8 mouse cellular contexts compared by ENCODE assay signal in genomic region chr11:106658051-106658880, GRCm38 (mm10). TPM values are rescaled to one million over a fixed set of nuclear protein-coding genes. Genes with fewer than 3 reads are reported as not detected.
DNase-seq lines count a peak whose midpoint lies in the region; ATAC-seq and TF ChIP-seq lines count a peak whose summit lies in the region.

No protein-coding gene starts in this region.

- H3K27me3 ChIP-seq in hindbrain, embryonic 14.5 days (ENCODE audit: control insufficient read depth, insufficient read depth, low read length), result no peaks in the 10 kb centered on the region
- no peaks in the 10 kb centered on the region for H3K27me3 ChIP-seq in small intestine, adult 2 months (ENCODE audit: control insufficient read depth, insufficient read depth, low read length)

- DNase-seq in ZHBTc4 (ENCODE audit: low read depth, low spot score), result peak; percentile 43
- peak; percentile 87 for DNase-seq in cerebellum, adult 9-10 months
- peak; percentile 94 for DNase-seq in gastrocnemius, adult 2 months
- peak; percentile 83 for DNase-seq in hindbrain, embryonic 14.5 days (ENCODE audit: low spot score)
- peak; percentile 70 to 73 for DNase-seq in layer of hippocampus, postnatal 36 days
- peak; percentile 91 for DNase-seq in lung, postnatal 25 days (ENCODE audit: low spot score)

- intact Hi-C loops in gastrocnemius, adult 2 months (cut with DNase I), result loop anchor here (2.0 kb wide), 1 partner anchor 21 kb away; no protein-coding TSS in a partner anchor

- no peak for TF ChIP-seq POLR2A in small intestine, adult 2 months (IDR thresholded peaks at IDR 0.05; ENCODE audit: low read depth, low read length)

- no peak for TF ChIP-seq CTCF in gastrocnemius, adult 2 months (IDR thresholded peaks at IDR 0.05)
- TF ChIP-seq CTCF in small intestine, adult 2 months (IDR thresholded peaks at IDR 0.05; ENCODE audit: extremely low read depth, insufficient read length, insufficient replicate concordance, low read depth, low read length), result no peak

- no peaks in the 10 kb centered on the region for H3K9me3 ChIP-seq in hindbrain, embryonic 14.5 days (ENCODE audit: control insufficient read depth, low read length)

- ATAC-seq in hindbrain, embryonic 14.5 days (ENCODE audit: low FRiP score), result peak; percentile 77; the same call in 1 of the 2 replicates
- no peak for ATAC-seq in erythroblast, adult 5-6 weeks (replicated peaks; ENCODE audit: low FRiP score, poor library complexity, severe bottlenecking)

- peaks cover 27% of the 10 kb centered on the region; the same call in 1 of the 2 replicates for H3K4me1 ChIP-seq in hindbrain, embryonic 14.5 days (replicated peaks; ENCODE audit: control insufficient read depth, insufficient read depth, low read length)
- peaks cover 16% of the 10 kb centered on the region for H3K4me1 ChIP-seq in small intestine, adult 2 months (ENCODE audit: control insufficient read depth, insufficient read depth, insufficient read length, low read length)

- H3K27ac ChIP-seq in gastrocnemius, adult 2 months, result peak overlapping the region; percentile 92
- peak overlapping the region; percentile 72 for H3K27ac ChIP-seq in hindbrain, embryonic 14.5 days
- peak overlapping the region; percentile 69 for H3K27ac ChIP-seq in small intestine, adult 2 months (ENCODE audit: insufficient read depth, low read depth, low read length)

- 0 out of 2 replicates have a peak overlapping the region, but pooled peaks have one; percentile 3 for H3K4me2 ChIP-seq in hindbrain, embryonic 14.5 days (replicated peaks)

- no peaks in the 10 kb centered on the region for H3K36me3 ChIP-seq in hindbrain, embryonic 14.5 days (replicated peaks; ENCODE audit: control insufficient read depth, insufficient read depth)
- H3K36me3 ChIP-seq in small intestine, adult 2 months (ENCODE audit: control insufficient read depth, insufficient read depth, low read length), result no peaks in the 10 kb centered on the region

- H3K4me3 ChIP-seq in gastrocnemius, adult 2 months, result peak overlapping the region; percentile 40
- H3K4me3 ChIP-seq in hindbrain, embryonic 14.5 days (replicated peaks; ENCODE audit: low read length), result no peak overlapping the region
- no peak overlapping the region for H3K4me3 ChIP-seq in small intestine, adult 2 months (ENCODE audit: low read depth, low read length)

- H3K9ac ChIP-seq in hindbrain, embryonic 14.5 days, result no peak overlapping the region

- WGBS in hindbrain, embryonic 14.5 days, result 23% methylated on average over 14 of the region's 14 CpGs
- WGBS in small intestine, adult 2 months, result 11% methylated on average over 14 of the region's 14 CpGs

RNA-seq across cellular contexts. Expression of gene Tex2, which starts 45.0 kb away (rescaled TPM):
- total RNA-seq in gastrocnemius, adult 2 months (2021), result 10 to 100 TPM; 59.2 to 65.5 TPM
- 40.1 and 41.4 TPM in 2 replicates for polyA plus RNA-seq in hindbrain, embryonic 14.5 days (2014; fragmentation: Nextera tagmentation; extraction: Ambion mirVana)
- 100 to 1,000 TPM; 135 to 146 TPM for total RNA-seq in layer of hippocampus, postnatal 36 days (2021)
- 7.9 and 9.7 TPM in 2 replicates for polyA plus RNA-seq in small intestine, adult 2 months (2012; rRNA removed)
- 8.6 and 10.0 TPM in 2 replicates for total RNA-seq in erythroblast, adult 5-6 weeks (2015; ENCODE audit: low replicate concordance)
- total RNA-seq in erythroblast, adult 5-6 weeks (2017; ENCODE audit: low replicate concordance), result 17.5 and 18.0 TPM in 2 replicates

Comparison
In these comparisons a context has a peak if more than half of its experiments do, and no peak if none do; other contexts are left out.
1. DNase-seq: peak in every context shown above with its lines; median percentile 94 in gastrocnemius, adult 2 months; 91 in lung, postnatal 25 days; 87 in cerebellum, adult 9-10 months; 83 in hindbrain, embryonic 14.5 days; 72 in layer of hippocampus, postnatal 36 days; 43 in ZHBTc4.